Mouse (Mus musculus) heart, embryonic 10.5 days (tissue): Measurements from ENCODE around the gene Tmprss3. TPM values are rescaled to one million over a fixed set of nuclear protein-coding genes. Genes with fewer than 3 reads are reported as not detected.

ENCODE experiments used
- DNase-seq: peaks from one replicate; pipeline ENCODE4 v3.0.0-alpha.2; 2017; ENCODE audit warnings: low spot score
- H3K27ac ChIP-seq: fragments of 300-500 bp; sonication (generic); 2 replicates; pipeline ENCODE4 v1.5.1; 2016; ENCODE audit warnings: mild to moderate bottlenecking
- H3K27me3 ChIP-seq: fragments of 300-500 bp; sonication (generic); 2 replicates; pipeline ENCODE4 v1.6.1; 2016; ENCODE audit warnings: mild to moderate bottlenecking; ENCODE audit not compliant: poor library complexity, insufficient read depth, severe bottlenecking
- H3K36me3 ChIP-seq: fragments of 300-500 bp; sonication (generic); 2 replicates; pipeline ENCODE4 v1.6.1; 2016; ENCODE audit warnings: mild to moderate bottlenecking, moderate library complexity
- H3K4me1 ChIP-seq: fragments of 300-500 bp; sonication (generic); 2 replicates; pipeline ENCODE4 v1.6.1; 2016; ENCODE audit warnings: mild to moderate bottlenecking
- H3K4me3 ChIP-seq: fragments of 300-500 bp; sonication (generic); 2 replicates; pipeline ENCODE4 v1.5.1; 2016; ENCODE audit warnings: mild to moderate bottlenecking, moderate library complexity
- H3K9me3 ChIP-seq: fragments of 300-500 bp; sonication (generic); 2 replicates; pipeline ENCODE4 v1.6.1; 2016; ENCODE audit warnings: mild to moderate bottlenecking, moderate library complexity
- WGBS: fragments of 180-500 bp; shearing (Covaris S2); methylation state at CpG from one replicate; pipeline ENCODE4 v1.1.7; 2016; 5-methylcytosine and 5-hydroxymethylcytosine counted together
- polyA plus RNA-seq: library from polyadenylated mRNA; unstranded; fragments of >200 nt; fragmentation: Nextera tagmentation; extraction: Ambion mirVana; gene quantifications from 2 replicates; pipeline ENCODE4 v1.2.1, GENCODE M21; 2016

Tmprss3 gene
- polyA plus RNA-seq, 1 experiment from 2014 or later: not detected

DNA sequence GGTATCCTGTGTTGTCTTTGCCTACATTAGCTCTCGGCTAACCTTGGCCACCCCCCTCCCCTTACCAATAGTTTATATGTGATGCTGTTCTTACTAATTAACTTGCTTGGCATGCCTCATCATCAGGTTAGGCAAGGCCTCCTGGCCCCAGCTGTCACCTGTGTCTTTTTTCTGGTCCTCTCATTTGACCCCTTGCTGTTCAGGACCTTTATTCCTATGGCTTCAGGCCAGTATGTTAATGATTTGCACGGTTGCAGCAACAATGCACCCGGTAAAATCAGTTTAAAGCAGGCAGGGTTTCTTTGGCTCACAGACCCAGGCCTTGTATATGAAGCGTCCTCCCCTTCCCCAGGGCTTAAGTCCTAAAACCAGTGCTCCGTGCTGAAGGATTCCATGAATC is 46.3 kb downstream of the Tmprss3 start:
- no peak for DNase-seq
- 65% methylated on average over 5 of the region's 5 CpGs for WGBS
- no peak overlapping the region for H3K4me3 ChIP-seq

DNA sequence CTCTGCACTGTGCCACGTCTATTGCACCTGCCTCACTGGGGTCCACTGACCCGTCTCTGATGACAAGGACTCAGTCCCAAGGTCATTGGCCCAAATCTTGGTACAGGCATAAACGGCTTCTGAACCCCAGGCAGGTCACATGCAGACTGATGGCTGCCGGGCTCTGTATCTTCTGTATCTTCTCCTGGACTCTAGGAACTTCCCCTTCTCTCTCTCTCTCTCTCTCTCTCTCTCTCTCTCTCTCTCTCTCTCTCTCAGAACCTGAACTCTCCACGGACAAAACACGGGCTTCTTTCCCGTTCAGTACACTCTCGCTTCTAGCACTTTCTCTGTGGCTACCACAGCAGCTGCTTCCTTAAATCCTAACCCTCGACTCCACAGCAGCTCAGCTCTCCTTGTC is 52.8 kb downstream of the Tmprss3 start:
- no peak for DNase-seq
- Histone ChIP-seq H3K4me1 (no peaks in the 10 kb centered on the region), H3K9me3 (no peaks in the 10 kb centered on the region), H3K27me3 (peaks cover 6% of the 10 kb centered on the region; the same call in 1 of the 2 replicates), H3K4me3 (no peak overlapping the region), H3K36me3 (no peaks in the 10 kb centered on the region), H3K27ac (no peak overlapping the region)
- WGBS: 75% methylated on average over 9 of the region's 9 CpGs

More for the DNA sequence above, 46.3 kb downstream of the Tmprss3 start:
- H3K4me1 ChIP-seq: 0 out of 2 replicates have a peak, but pooled peaks cover 5% of the 10 kb centered on the region
- H3K36me3 ChIP-seq: no peaks in the 10 kb centered on the region
- H3K9me3 ChIP-seq: no peaks in the 10 kb centered on the region
- no peak overlapping the region for H3K27ac ChIP-seq
- no peaks in the 10 kb centered on the region for H3K27me3 ChIP-seq

DNA sequence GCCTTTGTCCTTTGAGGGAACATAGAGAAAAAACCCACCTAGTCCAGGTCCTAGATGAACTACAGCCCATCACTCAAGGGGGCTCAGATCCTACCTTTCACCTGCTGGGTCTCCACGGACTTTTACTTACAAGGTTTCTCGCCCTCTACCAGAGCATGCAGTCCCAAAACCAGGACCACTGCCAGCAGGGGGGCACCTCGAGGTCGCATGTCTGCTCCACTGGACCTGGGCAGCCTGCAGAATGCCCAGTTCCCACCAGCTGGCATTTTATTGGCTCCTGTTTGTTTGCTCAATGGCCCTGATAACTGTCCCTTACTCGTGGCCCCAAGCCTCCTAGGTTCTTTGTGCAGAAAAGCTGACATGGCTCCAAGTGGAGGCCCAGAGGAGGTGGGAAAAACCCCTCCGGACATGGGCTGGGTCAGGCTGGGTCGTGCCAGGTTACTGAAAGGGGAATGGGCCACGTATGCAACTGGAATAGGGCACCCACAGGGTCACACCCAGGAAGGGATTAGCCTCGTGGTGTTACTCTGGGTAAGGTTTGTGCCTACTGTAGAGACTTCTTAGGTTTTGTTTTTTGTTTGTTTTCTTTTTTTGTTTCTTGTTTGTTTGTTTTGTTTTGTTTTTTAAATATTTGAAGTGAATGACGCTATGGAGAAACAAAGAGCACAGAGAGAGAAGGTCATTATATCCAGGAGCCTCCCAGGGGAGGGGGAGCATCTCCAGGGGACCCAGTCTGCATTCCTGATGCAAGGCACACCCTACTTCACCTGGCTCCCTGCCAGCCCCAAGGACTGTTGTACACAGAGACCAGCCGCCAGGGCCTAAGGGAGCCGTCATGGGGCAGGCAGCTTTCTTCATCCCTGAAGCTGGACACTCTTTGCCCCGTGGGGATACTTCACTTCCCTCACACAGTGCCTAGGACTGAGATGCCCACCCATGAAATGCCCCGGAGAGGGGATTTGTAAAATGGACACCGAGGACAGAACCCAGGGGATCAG is 54.4 kb downstream of the Tmprss3 start, which contains the start of gene Tff2:
Tff2 (minus strand) TSS at position 243 of the 998 bp plus-strand sequence.
- Histone ChIP-seq H3K36me3 (no peaks in the 10 kb centered on the region), H3K27ac (0 out of 2 replicates have a peak within 1 kb of the TSS, but pooled peaks have one; percentile 13), H3K27me3 (peaks cover 6% of the 10 kb centered on the region; the same call in 1 of the 2 replicates), H3K4me3 (no peak within 1 kb of the TSS), H3K9me3 (no peaks in the 10 kb centered on the region), H3K4me1 (no peaks in the 10 kb centered on the region)
- 68% methylated on average over 15 of the region's 15 CpGs for WGBS
- DNase-seq: no peak

DNA sequence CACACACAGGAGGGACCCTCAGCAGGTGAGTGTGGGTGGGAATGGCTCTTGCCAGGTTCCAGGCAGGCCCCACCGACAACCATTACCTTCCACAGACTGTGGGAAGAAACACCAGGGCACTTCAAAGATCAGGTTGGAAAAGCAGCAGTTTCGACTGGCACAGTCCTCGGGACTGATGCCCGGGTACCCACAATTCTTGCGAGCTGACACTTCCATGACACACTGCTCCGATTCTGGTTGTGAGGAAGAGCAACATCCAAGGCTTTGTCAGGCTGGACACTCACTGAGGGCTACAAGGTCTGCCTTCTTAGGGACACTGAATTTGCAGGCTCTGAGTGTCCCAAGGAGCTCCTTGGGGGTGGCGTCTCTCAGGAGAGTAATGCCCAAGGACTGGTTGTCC is 56.7 kb downstream of the Tmprss3 start:
- no peaks in the 10 kb centered on the region for H3K36me3 ChIP-seq
- H3K4me3 ChIP-seq: no peak overlapping the region
- H3K4me1 ChIP-seq: no peaks in the 10 kb centered on the region
- H3K9me3 ChIP-seq: no peaks in the 10 kb centered on the region
- peaks cover 6% of the 10 kb centered on the region; the same call in 1 of the 2 replicates for H3K27me3 ChIP-seq
- no peak for DNase-seq
- WGBS: 87% methylated on average over 7 of the region's 7 CpGs
- H3K27ac ChIP-seq: no peak overlapping the region

- Histone ChIP-seq H3K27me3 (no peaks in the 10 kb centered on the region; the same call in 1 of the 2 replicates), H3K9me3 (no peaks in the 10 kb centered on the region), H3K36me3 (no peaks in the 10 kb centered on the region), H3K4me3 (no peak overlapping the region), H3K4me1 (peaks cover 2% of the 10 kb centered on the region; the same call in 1 of the 2 replicates), H3K27ac (no peak overlapping the region)
- DNase-seq: no peak
- WGBS: 18% methylated on average over 5 of the region's 5 CpGs
These were observed 60.4 kb downstream of the Tmprss3 start for GRCm38 (mm10) chr17:31138398-31138797.

GRCm38 (mm10) chr17:31136821-31137220 is 62.0 kb downstream of the Tmprss3 start:
- Histone ChIP-seq H3K9me3 (no peaks in the 10 kb centered on the region), H3K27me3 (no peaks in the 10 kb centered on the region; the same call in 1 of the 2 replicates), H3K4me3 (no peak overlapping the region), H3K4me1 (peaks cover 2% of the 10 kb centered on the region; the same call in 1 of the 2 replicates), H3K27ac (no peak overlapping the region), H3K36me3 (no peaks in the 10 kb centered on the region)
- 82% methylated on average over 1 of the region's 1 CpGs for WGBS
- no peak for DNase-seq

GRCm38 (mm10) chr17:31136291-31136690 is 62.5 kb downstream of the Tmprss3 start:
- Histone ChIP-seq H3K4me1 (peaks cover 2% of the 10 kb centered on the region; the same call in 1 of the 2 replicates), H3K27ac (no peak overlapping the region), H3K4me3 (no peak overlapping the region), H3K27me3 (peaks cover under 1% of the 10 kb centered on the region), H3K36me3 (no peaks in the 10 kb centered on the region), H3K9me3 (no peaks in the 10 kb centered on the region)
- 46% methylated on average over 3 of the region's 3 CpGs for WGBS
- no peak for DNase-seq

- 66% methylated on average over 6 of the region's 6 CpGs for WGBS
- peaks cover 2% of the 10 kb centered on the region; the same call in 1 of the 2 replicates for H3K4me1 ChIP-seq
These were observed 63.9 kb downstream of the Tmprss3 start for GRCm38 (mm10) chr17:31134913-31135312.

GRCm38 (mm10) chr17:31133776-31134175 is 65.0 kb downstream of the Tmprss3 start:
- Histone ChIP-seq H3K4me3 (no peak overlapping the region), H3K27ac (no peak overlapping the region), H3K36me3 (no peaks in the 10 kb centered on the region), H3K27me3 (peaks cover 5% of the 10 kb centered on the region; the same call in 1 of the 2 replicates), H3K9me3 (no peaks in the 10 kb centered on the region), H3K4me1 (peaks cover 6% of the 10 kb centered on the region; the same call in 1 of the 2 replicates)
- no peak for DNase-seq
- WGBS: 72% methylated on average over 15 of the region's 15 CpGs

More at GRCm38 (mm10) chr17:31134913-31135312, 63.9 kb downstream of the Tmprss3 start:
- peaks cover 5% of the 10 kb centered on the region for H3K27me3 ChIP-seq
- no peaks in the 10 kb centered on the region for H3K9me3 ChIP-seq
- no peak overlapping the region for H3K4me3 ChIP-seq
- H3K27ac ChIP-seq: no peak overlapping the region
- no peak for DNase-seq
- no peaks in the 10 kb centered on the region for H3K36me3 ChIP-seq

GRCm38 (mm10) chr17:31131269-31131821 is 67.4 kb downstream of the Tmprss3 start:
- no peak overlapping the region for H3K27ac ChIP-seq
- H3K4me1 ChIP-seq: peaks cover 6% of the 10 kb centered on the region; the same call in 1 of the 2 replicates
- H3K4me3 ChIP-seq: no peak overlapping the region
- no peaks in the 10 kb centered on the region for H3K36me3 ChIP-seq
- DNase-seq: no peak
- WGBS: 74% methylated on average over 10 of the region's 10 CpGs
- peaks cover 9% of the 10 kb centered on the region; the same call in 1 of the 2 replicates for H3K27me3 ChIP-seq
- H3K9me3 ChIP-seq: no peaks in the 10 kb centered on the region

GRCm38 (mm10) chr17:31129452-31129851 is 69.3 kb downstream of the Tmprss3 start, which contains the start of gene Tff3:
Gene Tff3 (minus strand): TSS chr17:31129646.
- 41% methylated on average over 2 of the region's 2 CpGs for WGBS
- no peaks in the 10 kb centered on the region for H3K9me3 ChIP-seq
- no peak for DNase-seq

More at GRCm38 (mm10) chr17:31129452-31129851, 69.3 kb downstream of the Tmprss3 start, which contains the start of gene Tff3:
- no peaks in the 10 kb centered on the region for H3K36me3 ChIP-seq
- H3K4me1 ChIP-seq: 0 out of 2 replicates have a peak, but pooled peaks cover 4% of the 10 kb centered on the region
- H3K4me3 ChIP-seq: no peak within 1 kb of the TSS
- no peak within 1 kb of the TSS for H3K27ac ChIP-seq
- H3K27me3 ChIP-seq: peaks cover 9% of the 10 kb centered on the region; the same call in 1 of the 2 replicates
